Mouse (Mus musculus) G1E (cell line): ENCODE measurements around the gene Dapk1.

Source experiments
- CTCF ChIP-seq: IDR thresholded peaks from 2 replicates; pipeline ENCODE4 v1.5.1; 2012; ENCODE audit warnings: low read depth, low read length, inconsistent platforms, mixed read lengths
- GATA1 ChIP-seq: IDR thresholded peaks from 2 replicates; pipeline ENCODE4 v1.6.1; 2012; ENCODE audit warnings: borderline replicate concordance, low read length, inconsistent platforms, mixed read lengths
- GATA2 ChIP-seq: IDR thresholded peaks from 2 replicates; pipeline ENCODE4 v1.6.1; 2012; ENCODE audit warnings: low read depth, low read length, inconsistent platforms, borderline replicate concordance
- POLR2AphosphoS5 ChIP-seq: IDR thresholded peaks from 2 replicates; pipeline ENCODE4 v1.6.1; 2012; ENCODE audit warnings: low read depth, low read length, inconsistent platforms; ENCODE audit not compliant: insufficient replicate concordance
- TAL1 ChIP-seq: conservative IDR thresholded peaks from 2 replicates; pipeline ENCODE4 v1.6.1; 2012; ENCODE audit warnings: low read depth, low read length, inconsistent platforms, mixed read lengths

- no peak for TF ChIP-seq GATA1
- TF ChIP-seq POLR2AphosphoS5: no peak
- TF ChIP-seq CTCF: no peak
- TF ChIP-seq GATA2: no peak
- no peak for TF ChIP-seq TAL1
Observed at GRCm38 (mm10) chr13:60710963-60711362, 109.2 kb downstream of the Dapk1 start.
